Mouse (Mus musculus): ENCODE measurements around the gene Ccdc86. TPM values are rescaled to one million over a fixed set of nuclear protein-coding genes. Genes with fewer than 3 reads are reported as not detected.

Gene Ccdc86
- polyA plus RNA-seq, 1 experiment from 2014 or later = 25.4 TPM

DNA sequence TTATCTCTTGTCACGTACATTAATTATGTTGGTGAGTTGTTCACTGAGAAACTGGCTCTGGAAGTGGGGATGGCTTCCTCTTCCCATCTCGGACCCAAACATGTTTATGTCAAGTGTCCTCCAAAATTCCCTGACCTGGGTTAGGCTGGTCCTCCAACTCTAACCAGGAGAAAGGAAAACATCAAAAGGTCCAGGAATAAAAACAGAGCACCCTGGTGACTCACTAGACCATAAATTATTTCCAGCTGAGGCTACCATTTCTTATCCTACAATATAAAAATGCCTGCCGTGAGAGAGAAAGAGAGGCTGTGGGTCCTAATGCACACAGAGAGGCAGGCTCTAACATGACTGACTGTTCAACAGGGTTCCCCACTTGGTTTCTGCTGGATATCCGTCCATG lies 24.8 kb downstream of the Ccdc86 start:
- no peaks in the 10 kb centered on the region for H3K27me3 ChIP-seq
- H3K27ac ChIP-seq = no peak overlapping the region
- no peaks in the 10 kb centered on the region for H3K9me3 ChIP-seq
- ATAC-seq (ENCODE audit: insufficient number of reproducible peaks, low FRiP score, low TSS enrichment, low read depth) = no peak
- H3K4me3 ChIP-seq = no peak overlapping the region
- H3K4me1 ChIP-seq = no peaks in the 10 kb centered on the region
- 40% methylated on average over 4 of the region's 4 CpGs for WGBS
- H3K36me3 ChIP-seq = no peaks in the 10 kb centered on the region
- no peak overlapping the region for H3K9ac ChIP-seq
- no peak overlapping the region for H3K4me2 ChIP-seq

- WGBS = 80% methylated on average over 3 of the region's 3 CpGs
- no peak for ATAC-seq (ENCODE audit: insufficient number of reproducible peaks, low FRiP score, low TSS enrichment, low read depth)
- H3K27me3 ChIP-seq = no peaks in the 10 kb centered on the region
- no peak overlapping the region for H3K4me3 ChIP-seq
- H3K4me2 ChIP-seq = no peak overlapping the region
- H3K4me1 ChIP-seq = no peaks in the 10 kb centered on the region
- H3K9me3 ChIP-seq = no peaks in the 10 kb centered on the region
- no peaks in the 10 kb centered on the region for H3K36me3 ChIP-seq
- no peak overlapping the region for H3K27ac ChIP-seq
- H3K9ac ChIP-seq = no peak overlapping the region
These were observed 28.0 kb downstream of the Ccdc86 start for GRCm38 (mm10) chr19:10921058-10921457.

GRCm38 (mm10) chr19:10920532-10920931 lies 28.5 kb downstream of the Ccdc86 start, which contains the start of gene Zp1:
TSS of gene Zp1 (minus strand) at chr19:10920632.
- no peaks in the 10 kb centered on the region for H3K4me1 ChIP-seq
- H3K4me2 ChIP-seq = no peak within 1 kb of the TSS
- no peak within 1 kb of the TSS for H3K9ac ChIP-seq
- no peak for ATAC-seq (ENCODE audit: insufficient number of reproducible peaks, low FRiP score, low TSS enrichment, low read depth)
- WGBS = 48% methylated on average over 2 of the region's 2 CpGs
- H3K9me3 ChIP-seq = no peaks in the 10 kb centered on the region
- no peak within 1 kb of the TSS for H3K4me3 ChIP-seq
- no peak within 1 kb of the TSS for H3K27ac ChIP-seq
- no peaks in the 10 kb centered on the region for H3K36me3 ChIP-seq
- H3K27me3 ChIP-seq = no peaks in the 10 kb centered on the region

- no peak overlapping the region for H3K4me3 ChIP-seq
- ATAC-seq (ENCODE audit: insufficient number of reproducible peaks, low FRiP score, low TSS enrichment, low read depth) = no peak
- H3K27ac ChIP-seq = no peak overlapping the region
- 0 out of 2 replicates have a peak, but pooled peaks cover 4% of the 10 kb centered on the region for H3K4me1 ChIP-seq
- H3K27me3 ChIP-seq = no peaks in the 10 kb centered on the region
- no peak overlapping the region for H3K4me2 ChIP-seq
- no peaks in the 10 kb centered on the region for H3K36me3 ChIP-seq
- H3K9ac ChIP-seq = no peak overlapping the region
- WGBS = 89% methylated on average over 10 of the region's 10 CpGs
- H3K9me3 ChIP-seq = no peaks in the 10 kb centered on the region
These were observed 30.6 kb downstream of the Ccdc86 start for GRCm38 (mm10) chr19:10918321-10918991.

DNA sequence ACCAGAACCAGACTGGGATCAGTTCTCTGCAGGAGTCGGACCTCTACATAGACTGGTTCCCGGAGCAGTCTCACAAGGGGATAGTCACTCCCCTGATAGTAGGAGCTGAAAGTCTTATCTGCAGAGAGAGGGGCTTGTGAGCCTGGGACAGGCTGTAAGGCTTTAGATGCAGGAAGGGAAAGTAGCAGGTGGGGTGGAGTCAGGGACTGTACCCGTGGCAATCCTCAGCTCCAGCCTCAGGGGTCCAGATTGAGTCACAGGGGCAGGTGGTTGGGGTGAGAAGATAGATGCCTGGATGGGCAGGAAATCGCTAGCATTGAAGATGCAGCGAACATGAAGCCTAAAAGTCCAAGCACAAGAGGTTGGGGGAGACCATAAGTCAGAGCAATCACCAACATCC lies 32.6 kb downstream of the Ccdc86 start:
- WGBS = 59% methylated on average over 5 of the region's 5 CpGs
- Histone ChIP-seq H3K9ac (no peak overlapping the region), H3K4me1 (0 out of 2 replicates have a peak, but pooled peaks cover 4% of the 10 kb centered on the region), H3K36me3 (no peaks in the 10 kb centered on the region), H3K27ac (no peak overlapping the region), H3K4me2 (no peak overlapping the region), H3K27me3 (no peaks in the 10 kb centered on the region), H3K9me3 (no peaks in the 10 kb centered on the region), H3K4me3 (no peak overlapping the region)
- no peak for ATAC-seq (ENCODE audit: insufficient number of reproducible peaks, low FRiP score, low TSS enrichment, low read depth)

GRCm38 (mm10) chr19:10914870-10915269 lies 34.2 kb downstream of the Ccdc86 start:
- H3K4me3 ChIP-seq = no peak overlapping the region
- WGBS = 76% methylated on average over 2 of the region's 2 CpGs
- ATAC-seq (ENCODE audit: insufficient number of reproducible peaks, low FRiP score, low TSS enrichment, low read depth) = no peak
- H3K9ac ChIP-seq = no peak overlapping the region
- H3K27me3 ChIP-seq = no peaks in the 10 kb centered on the region
- H3K27ac ChIP-seq = no peak overlapping the region
- no peak overlapping the region for H3K4me2 ChIP-seq
- H3K4me1 ChIP-seq = 0 out of 2 replicates have a peak, but pooled peaks cover 4% of the 10 kb centered on the region
- no peaks in the 10 kb centered on the region for H3K36me3 ChIP-seq
- no peaks in the 10 kb centered on the region for H3K9me3 ChIP-seq

GRCm38 (mm10) chr19:10914291-10914690 lies 34.8 kb downstream of the Ccdc86 start:
- ATAC-seq (ENCODE audit: insufficient number of reproducible peaks, low FRiP score, low TSS enrichment, low read depth) = no peak
- no peak overlapping the region for H3K27ac ChIP-seq
- no peaks in the 10 kb centered on the region for H3K36me3 ChIP-seq
- peaks cover 8% of the 10 kb centered on the region; the same call in 1 of the 2 replicates for H3K4me1 ChIP-seq
- H3K4me3 ChIP-seq = no peak overlapping the region
- H3K9me3 ChIP-seq = no peaks in the 10 kb centered on the region
- no peak overlapping the region for H3K9ac ChIP-seq
- no peaks in the 10 kb centered on the region for H3K27me3 ChIP-seq
- 56% methylated on average over 7 of the region's 7 CpGs for WGBS
- H3K4me2 ChIP-seq = no peak overlapping the region

DNA sequence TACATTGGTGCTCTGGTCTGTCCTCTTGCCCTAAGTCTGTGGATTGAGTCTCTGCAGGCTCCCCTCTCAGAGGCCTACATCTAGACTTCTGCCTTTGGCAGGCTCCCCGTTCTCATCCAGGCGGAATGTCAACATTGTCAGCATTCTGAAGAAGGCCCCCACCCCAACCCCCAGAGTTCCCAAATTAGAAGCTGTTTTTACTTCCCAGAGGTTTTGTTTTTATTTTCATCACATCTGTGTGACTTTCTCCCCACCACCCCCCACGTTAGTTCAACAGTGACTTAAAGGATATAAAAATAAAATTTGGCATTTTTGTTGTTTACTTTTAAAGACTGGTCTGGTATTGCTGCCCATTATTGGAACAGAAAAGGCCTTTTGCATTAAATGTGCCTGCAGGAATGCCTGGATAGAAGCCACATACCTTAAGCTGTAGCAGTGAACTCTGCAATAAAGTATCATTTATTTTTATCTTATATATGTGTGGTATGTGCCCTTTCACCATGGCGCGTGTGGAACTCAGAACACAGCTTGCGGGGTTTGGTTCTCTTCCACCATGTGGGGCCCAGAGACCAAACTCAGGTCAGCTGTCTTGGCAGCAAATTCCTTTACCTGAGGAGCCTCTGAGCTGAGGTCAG lies 39.9 kb downstream of the Ccdc86 start:
- Histone ChIP-seq H3K4me1 (peaks cover 21% of the 10 kb centered on the region), H3K9me3 (no peaks in the 10 kb centered on the region), H3K27me3 (no peaks in the 10 kb centered on the region), H3K4me2 (no peak overlapping the region), H3K36me3 (peaks cover 26% of the 10 kb centered on the region), H3K27ac (peak overlapping the region; percentile 86), H3K9ac (0 out of 2 replicates have a peak overlapping the region, but pooled peaks have one; percentile 17), H3K4me3 (no peak overlapping the region)
- ATAC-seq (ENCODE audit: insufficient number of reproducible peaks, low FRiP score, low TSS enrichment, low read depth) = peak; percentile 56
- 38% methylated on average over 6 of the region's 6 CpGs for WGBS

DNA sequence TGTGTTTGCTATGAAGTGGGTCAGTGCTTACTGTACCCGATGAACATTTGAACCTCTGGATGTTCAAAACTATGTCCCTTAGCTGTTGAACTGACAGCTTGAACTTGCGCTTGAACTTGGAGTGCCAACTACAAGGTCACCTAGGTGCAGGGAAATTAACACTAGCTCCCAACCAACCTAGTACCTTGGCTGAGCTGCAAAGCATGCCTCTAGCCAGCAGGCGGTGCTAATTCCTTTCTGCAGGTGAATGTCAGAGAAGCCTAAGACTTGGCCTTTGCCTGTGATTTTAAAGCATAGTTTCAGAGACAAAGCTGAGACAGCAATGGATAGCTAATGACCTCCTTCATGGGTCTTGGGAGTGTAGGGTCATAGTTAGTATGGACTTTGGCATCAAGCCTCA lies 41.2 kb downstream of the Ccdc86 start:
- 61% methylated on average over 3 of the region's 3 CpGs for WGBS
- peaks cover 40% of the 10 kb centered on the region for H3K36me3 ChIP-seq

GRCm38 (mm10) chr19:10905728-10906000 lies 43.4 kb downstream of the Ccdc86 start:
- H3K36me3 ChIP-seq = peaks cover 62% of the 10 kb centered on the region
- peaks cover 19% of the 10 kb centered on the region for H3K4me1 ChIP-seq
- H3K4me3 ChIP-seq = no peak overlapping the region
- H3K27ac ChIP-seq = peak overlapping the region; percentile 61
- WGBS = 79% methylated on average over 5 of the region's 5 CpGs
- no peak overlapping the region for H3K4me2 ChIP-seq
- no peak for ATAC-seq (ENCODE audit: insufficient number of reproducible peaks, low FRiP score, low TSS enrichment, low read depth)
- no peak overlapping the region for H3K9ac ChIP-seq
- no peaks in the 10 kb centered on the region for H3K9me3 ChIP-seq
- H3K27me3 ChIP-seq = no peaks in the 10 kb centered on the region

More for the DNA sequence above, 41.2 kb downstream of the Ccdc86 start:
- Histone ChIP-seq H3K4me1 (peaks cover 19% of the 10 kb centered on the region), H3K27me3 (no peaks in the 10 kb centered on the region), H3K4me2 (no peak overlapping the region), H3K4me3 (no peak overlapping the region), H3K9me3 (no peaks in the 10 kb centered on the region), H3K9ac (no peak overlapping the region), H3K27ac (peak overlapping the region; percentile 86; the same call in 1 of the 2 replicates)
- no peak for ATAC-seq (ENCODE audit: insufficient number of reproducible peaks, low FRiP score, low TSS enrichment, low read depth)

- H3K4me1 ChIP-seq = peaks cover 19% of the 10 kb centered on the region
- H3K4me3 ChIP-seq = no peak overlapping the region
- H3K27ac ChIP-seq = peak overlapping the region; percentile 61
- H3K9me3 ChIP-seq = no peaks in the 10 kb centered on the region
- H3K36me3 ChIP-seq = peaks cover 67% of the 10 kb centered on the region
- H3K27me3 ChIP-seq = no peaks in the 10 kb centered on the region
- peak; percentile 69 for ATAC-seq (ENCODE audit: insufficient number of reproducible peaks, low FRiP score, low TSS enrichment, low read depth)
- H3K4me2 ChIP-seq = no peak overlapping the region
- 45% methylated on average over 7 of the region's 7 CpGs for WGBS
- H3K9ac ChIP-seq = no peak overlapping the region
These were observed 43.9 kb downstream of the Ccdc86 start for GRCm38 (mm10) chr19:10904927-10905727.

DNA sequence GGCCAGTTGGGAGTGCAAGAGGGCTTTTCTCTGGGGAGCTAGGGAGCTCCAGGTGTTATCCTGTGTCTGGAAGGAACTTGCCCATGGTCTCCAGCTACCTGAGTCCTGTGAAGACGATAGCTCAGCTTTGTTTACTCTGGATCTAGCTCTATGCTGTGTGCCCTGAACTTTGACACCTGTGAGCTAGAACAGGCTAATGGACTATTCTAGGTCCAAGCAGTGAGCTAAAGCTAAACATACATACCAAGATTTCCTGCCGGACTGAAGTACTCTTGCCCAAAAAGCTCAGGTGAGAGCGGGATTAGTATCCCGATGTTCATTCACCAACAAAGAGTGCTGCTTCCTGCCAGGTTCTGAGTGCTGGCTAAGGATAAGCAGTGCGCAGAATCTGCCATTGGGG lies 44.6 kb downstream of the Ccdc86 start:
- H3K4me1 ChIP-seq = peaks cover 17% of the 10 kb centered on the region
- H3K27ac ChIP-seq = 0 out of 2 replicates have a peak overlapping the region, but pooled peaks have one; percentile 4
- H3K36me3 ChIP-seq = peaks cover 73% of the 10 kb centered on the region
- H3K9me3 ChIP-seq = no peaks in the 10 kb centered on the region
- H3K4me3 ChIP-seq = no peak overlapping the region
- 87% methylated on average over 5 of the region's 5 CpGs for WGBS
- H3K27me3 ChIP-seq = no peaks in the 10 kb centered on the region
- ATAC-seq (ENCODE audit: insufficient number of reproducible peaks, low FRiP score, low TSS enrichment, low read depth) = no peak
- H3K9ac ChIP-seq = no peak overlapping the region
- H3K4me2 ChIP-seq = no peak overlapping the region

All from limb, embryonic 15.5 days (tissue).